Mouse (Mus musculus) heart, embryonic 12.5 days (tissue): ENCODE measurements around the gene Aldoart2. TPM values are rescaled to one million over a fixed set of nuclear protein-coding genes. Genes with fewer than 3 reads are reported as not detected.
"Not testable (repeated sequence)": the region's sequence is repeated elsewhere in the genome, so short reads cannot be mapped to it uniquely, and the experiment has no call there.

Experiments used
- ATAC-seq: fragments of 200-750 bp; cut with Nextera tagmentation; 2 replicates; pipeline ENCODE4 v1.8.0; 2017; ENCODE audit warnings: moderate TSS enrichment, moderate library complexity; ENCODE audit not compliant: insufficient number of reproducible peaks, low FRiP score
- H3K27ac ChIP-seq: fragments of 300-500 bp; sonication (generic); 2 replicates; pipeline ENCODE4 v1.5.1; 2016; ENCODE audit warnings: mild to moderate bottlenecking, moderate library complexity; ENCODE audit not compliant: poor library complexity, severe bottlenecking
- H3K27me3 ChIP-seq: fragments of 300-500 bp; sonication (generic); replicated peaks from 2 replicates; pipeline ENCODE4 v1.6.1; 2016; ENCODE audit warnings: mild to moderate bottlenecking, moderate library complexity
- H3K36me3 ChIP-seq: fragments of 300-500 bp; sonication (generic); 2 replicates; pipeline ENCODE4 v1.6.1; 2016; ENCODE audit warnings: mild to moderate bottlenecking, moderate library complexity
- H3K4me1 ChIP-seq: fragments of 300-500 bp; sonication (generic); replicated peaks from 2 replicates; pipeline ENCODE4 v1.6.1; 2016; ENCODE audit warnings: mild to moderate bottlenecking
- H3K4me2 ChIP-seq: fragments of 300-500 bp; sonication (generic); 2 replicates; pipeline ENCODE4 v1.6.1; 2016; ENCODE audit warnings: mild to moderate bottlenecking, moderate library complexity
- H3K4me3 ChIP-seq: fragments of 300-500 bp; sonication (generic); 2 replicates; pipeline ENCODE4 v1.5.1; 2016; ENCODE audit warnings: mild to moderate bottlenecking
- H3K9ac ChIP-seq: fragments of 300-500 bp; sonication (generic); 2 replicates; pipeline ENCODE4 v1.6.1; 2016; ENCODE audit warnings: mild to moderate bottlenecking, moderate library complexity
- H3K9me3 ChIP-seq: fragments of 300-500 bp; sonication (generic); replicated peaks from 2 replicates; pipeline ENCODE4 v1.6.1; 2016; ENCODE audit warnings: mild to moderate bottlenecking, moderate library complexity
- WGBS: fragments of 180-500 bp; shearing (Covaris S2); methylation state at CpG from one replicate; pipeline ENCODE4 v1.1.7; 2016; 5-methylcytosine and 5-hydroxymethylcytosine counted together
- polyA plus RNA-seq: library from polyadenylated mRNA; unstranded; fragments of >200 nt; fragmentation: Nextera tagmentation; extraction: Ambion mirVana; gene quantifications from 2 replicates; pipeline ENCODE4 v1.2.1, GENCODE M21; 2016

Gene Aldoart2
- polyA plus RNA-seq, 1 experiment from 2014 or later: not detected

DNA sequence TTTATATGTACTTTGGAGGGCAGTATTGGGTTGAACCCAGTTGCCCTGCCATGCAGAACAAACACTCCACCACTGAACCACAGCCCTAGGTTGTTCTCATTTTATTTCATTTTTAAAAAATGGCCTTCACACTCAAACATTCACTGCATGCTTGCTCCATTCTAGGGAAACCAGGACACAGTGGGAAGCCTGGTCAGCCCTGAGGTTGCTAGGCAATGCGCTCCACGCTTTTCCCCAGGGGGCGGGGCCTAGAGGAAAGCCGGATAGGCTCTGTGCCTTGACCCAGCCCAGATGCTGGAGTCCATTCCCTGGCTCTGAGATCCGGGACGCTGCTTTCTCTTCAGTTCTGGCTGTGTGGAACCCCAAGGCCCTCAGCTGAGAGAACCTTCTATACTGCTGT is 8.8 kb downstream of the Aldoart2 start:
- Histone ChIP-seq H3K4me2 (no peak overlapping the region), H3K9ac (no peak overlapping the region), H3K27ac (no peak overlapping the region), H3K36me3 (no peaks in the 10 kb centered on the region), H3K4me1 (no peaks in the 10 kb centered on the region), H3K9me3 (peaks cover 4% of the 10 kb centered on the region), H3K4me3 (no peak overlapping the region), H3K27me3 (no peaks in the 10 kb centered on the region)
- ATAC-seq: 0 out of 2 replicates have a peak, but pooled peaks have one; percentile 42
- 5% methylated on average over 6 of the region's 6 CpGs for WGBS

DNA sequence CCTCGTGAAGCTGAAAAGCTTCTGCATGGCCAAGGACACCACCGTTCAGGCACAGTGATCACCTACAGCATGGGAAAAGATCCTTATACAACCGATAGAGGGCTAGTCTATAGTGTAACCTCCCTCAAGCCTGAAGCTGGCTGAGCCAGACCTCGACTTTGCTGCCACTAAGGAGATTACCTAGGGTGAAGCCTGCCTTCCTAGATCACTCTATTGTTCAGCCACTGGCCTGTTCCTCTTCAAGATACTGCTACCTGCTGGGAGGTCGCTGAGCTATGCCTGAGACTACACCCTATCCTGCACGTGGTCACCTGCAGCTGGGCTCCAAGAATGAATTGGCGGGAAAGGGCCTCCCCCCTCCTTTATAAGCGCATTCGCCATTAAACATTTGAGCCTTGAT is 21.9 kb downstream of the Aldoart2 start:
- not testable (repeated sequence) for H3K27ac ChIP-seq, ATAC-seq, H3K4me1 ChIP-seq

GRCm38 (mm10) chr12:55598537-55598886 is 33.5 kb downstream of the Aldoart2 start:
- no peak overlapping the region for H3K9ac ChIP-seq
- no peak for ATAC-seq
- H3K4me1 ChIP-seq: peaks cover 25% of the 10 kb centered on the region
- no peak overlapping the region for H3K27ac ChIP-seq
- H3K4me2 ChIP-seq: peak overlapping the region; percentile 94
- WGBS: 7% methylated on average over 7 of the region's 7 CpGs
- peaks cover 63% of the 10 kb centered on the region for H3K27me3 ChIP-seq
- no peaks in the 10 kb centered on the region for H3K36me3 ChIP-seq
- H3K4me3 ChIP-seq: peak overlapping the region; percentile 53
- no peaks in the 10 kb centered on the region for H3K9me3 ChIP-seq

More for the DNA sequence above, 21.9 kb downstream of the Aldoart2 start:
- 55% methylated on average over 9 of the region's 9 CpGs for WGBS
- H3K4me2 ChIP-seq, H3K9ac ChIP-seq, H3K27me3 ChIP-seq, H3K36me3 ChIP-seq, H3K4me3 ChIP-seq, H3K9me3 ChIP-seq: not testable (repeated sequence)

GRCm38 (mm10) chr12:55598887-55599561 is 34.0 kb downstream of the Aldoart2 start, which contains the start of gene Insm2:
Gene Insm2 (plus strand): TSS chr12:55599427.
- WGBS: under 1% methylated on average over 72 of the region's 77 CpGs
- Histone ChIP-seq H3K27me3 (peaks cover 63% of the 10 kb centered on the region), H3K4me1 (peaks cover 25% of the 10 kb centered on the region), H3K36me3 (peaks cover 3% of the 10 kb centered on the region), H3K27ac (no peak within 1 kb of the TSS), H3K9ac (no peak within 1 kb of the TSS), H3K9me3 (no peaks in the 10 kb centered on the region), H3K4me2 (peak within 1 kb of the TSS; percentile 94), H3K4me3 (peak within 1 kb of the TSS; percentile 53)
- ATAC-seq: 0 out of 2 replicates have a peak, but pooled peaks have one; percentile 37

DNA sequence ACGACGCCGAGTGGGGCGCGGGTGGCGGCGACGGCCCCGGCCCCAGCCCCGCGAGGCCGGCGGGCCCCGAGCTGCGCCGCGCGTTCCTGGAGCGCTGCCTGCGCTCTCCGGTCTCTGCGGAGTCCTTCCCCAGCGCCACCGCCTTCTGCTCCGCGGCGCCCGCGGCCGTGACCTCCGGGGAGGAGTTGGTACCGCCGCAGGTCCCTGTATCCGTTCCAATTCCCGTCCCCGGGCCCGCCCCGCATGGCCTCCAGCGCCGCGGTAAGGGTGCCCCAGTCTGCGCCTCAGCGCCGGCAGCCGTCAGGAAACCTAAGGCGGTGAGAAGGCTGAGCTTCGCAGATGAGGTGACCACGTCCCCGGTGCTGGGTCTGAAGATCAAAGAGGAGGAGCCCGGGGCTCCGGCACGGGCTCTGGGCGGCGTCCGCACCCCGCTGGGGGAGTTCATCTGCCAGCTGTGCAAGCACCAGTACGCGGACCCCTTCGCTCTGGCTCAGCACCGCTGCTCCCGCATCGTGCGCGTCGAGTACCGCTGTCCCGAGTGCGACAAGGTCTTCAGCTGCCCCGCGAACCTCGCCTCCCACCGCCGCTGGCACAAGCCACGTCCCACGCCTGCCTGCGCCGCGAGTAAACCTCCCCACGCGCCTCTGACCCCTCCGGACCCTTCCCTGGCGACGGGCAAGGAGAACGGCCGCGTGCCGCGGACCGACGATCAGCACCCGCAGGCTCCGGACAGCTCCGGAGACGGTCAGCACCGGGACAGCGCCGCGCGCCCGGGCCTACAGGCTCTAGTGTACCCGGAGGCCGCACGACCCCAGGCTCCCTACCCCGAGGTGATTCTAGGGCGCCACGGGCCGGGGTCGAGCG is 34.8 kb downstream of the Aldoart2 start:
- Histone ChIP-seq H3K9me3 (no peaks in the 10 kb centered on the region), H3K27ac (no peak overlapping the region), H3K27me3 (peaks cover 59% of the 10 kb centered on the region), H3K36me3 (peaks cover 4% of the 10 kb centered on the region), H3K9ac (no peak overlapping the region), H3K4me3 (peak overlapping the region; percentile 53), H3K4me2 (peak overlapping the region; percentile 94), H3K4me1 (peaks cover 25% of the 10 kb centered on the region)
- 1% methylated on average over 106 of the region's 109 CpGs for WGBS
- peak; percentile 86 for ATAC-seq

GRCm38 (mm10) chr12:55600503-55600994 is 35.5 kb downstream of the Aldoart2 start:
- no peaks in the 10 kb centered on the region for H3K9me3 ChIP-seq
- ATAC-seq: peak; percentile 30; the same call in 1 of the 2 replicates

DNA sequence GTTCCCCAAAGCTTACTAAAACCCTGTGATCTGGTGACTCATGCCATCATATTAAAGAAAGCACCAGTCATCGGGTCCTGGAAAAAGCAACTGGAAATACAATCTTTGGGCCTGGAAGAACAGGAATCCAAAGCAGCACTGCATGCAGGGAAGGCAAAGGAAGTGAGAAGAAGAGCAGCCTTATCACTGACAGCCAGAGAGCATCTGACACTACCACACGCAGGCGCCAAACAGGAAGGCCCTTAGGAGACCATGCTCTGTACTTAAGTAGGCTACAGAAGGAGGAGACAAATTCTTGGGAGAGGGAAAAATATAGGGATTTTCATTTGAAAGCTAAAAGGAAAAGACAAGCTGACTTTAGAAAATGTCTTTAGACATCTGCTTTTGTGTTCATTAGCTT is 39.4 kb downstream of the Aldoart2 start:
- H3K4me3 ChIP-seq: no peak overlapping the region
- peaks cover 6% of the 10 kb centered on the region for H3K36me3 ChIP-seq
- no peak overlapping the region for H3K4me2 ChIP-seq
- H3K27ac ChIP-seq: no peak overlapping the region
- no peaks in the 10 kb centered on the region for H3K9me3 ChIP-seq
- 31% methylated on average over 3 of the region's 3 CpGs for WGBS
- H3K4me1 ChIP-seq: peaks cover 13% of the 10 kb centered on the region
- no peak overlapping the region for H3K9ac ChIP-seq
- ATAC-seq: no peak
- H3K27me3 ChIP-seq: peaks cover 21% of the 10 kb centered on the region

More at GRCm38 (mm10) chr12:55600503-55600994, 35.5 kb downstream of the Aldoart2 start:
- peaks cover 59% of the 10 kb centered on the region for H3K27me3 ChIP-seq
- H3K4me3 ChIP-seq: peak overlapping the region; percentile 53
- peaks cover 25% of the 10 kb centered on the region for H3K4me1 ChIP-seq
- H3K9ac ChIP-seq: no peak overlapping the region
- no peak overlapping the region for H3K27ac ChIP-seq
- H3K36me3 ChIP-seq: peaks cover 6% of the 10 kb centered on the region
- peak overlapping the region; percentile 94 for H3K4me2 ChIP-seq
- WGBS: 2% methylated on average over 42 of the region's 42 CpGs

DNA sequence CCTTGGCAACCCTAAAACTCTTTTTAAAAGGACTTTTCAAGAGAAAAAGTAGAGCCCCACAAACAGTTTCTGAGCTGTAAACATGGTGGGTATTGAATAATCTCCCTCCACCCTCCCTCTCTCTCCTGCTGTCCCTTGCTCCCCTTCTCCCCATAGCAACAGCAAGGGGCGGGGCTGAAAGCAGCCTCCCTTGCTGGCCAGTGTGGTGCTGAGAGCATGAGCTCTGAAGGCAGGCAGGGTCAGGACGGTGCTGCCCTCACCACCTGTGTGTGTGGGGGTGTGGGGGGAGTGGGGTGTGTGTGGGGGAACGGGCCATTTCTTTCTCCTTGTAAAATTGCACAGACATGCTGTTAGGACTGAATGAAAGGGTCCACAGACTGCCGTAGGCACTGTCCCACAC is 42.9 kb downstream of the Aldoart2 start:
- Histone ChIP-seq H3K27ac (no peak overlapping the region), H3K9me3 (no peaks in the 10 kb centered on the region), H3K4me3 (no peak overlapping the region), H3K36me3 (peaks cover 13% of the 10 kb centered on the region), H3K4me2 (no peak overlapping the region), H3K9ac (no peak overlapping the region), H3K27me3 (no peaks in the 10 kb centered on the region), H3K4me1 (no peaks in the 10 kb centered on the region)
- WGBS: 54% methylated on average over 4 of the region's 4 CpGs
- ATAC-seq: no peak

DNA sequence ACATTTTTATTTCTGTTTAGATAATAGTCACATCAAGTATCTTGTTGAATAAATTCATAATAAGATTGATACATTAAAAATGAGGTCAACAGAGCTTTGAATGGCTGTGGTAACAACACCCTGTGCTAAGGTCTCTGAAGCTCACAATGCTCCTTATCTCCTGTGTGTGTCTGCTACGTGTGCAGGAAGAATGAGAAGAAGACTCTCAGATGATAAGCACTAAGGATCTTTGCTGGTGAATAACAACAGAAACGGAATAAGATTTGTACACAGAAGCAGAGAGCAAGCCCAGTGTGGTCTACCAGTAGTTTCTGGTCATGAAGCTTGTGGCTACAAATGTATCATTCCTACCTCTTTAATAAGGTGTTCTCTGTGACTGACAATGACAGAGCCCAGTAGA is 45.8 kb downstream of the Aldoart2 start:
- H3K4me2 ChIP-seq: no peak overlapping the region
- no peaks in the 10 kb centered on the region for H3K9me3 ChIP-seq
- no peak overlapping the region for H3K27ac ChIP-seq
- H3K36me3 ChIP-seq: peaks cover 7% of the 10 kb centered on the region
- H3K27me3 ChIP-seq: no peaks in the 10 kb centered on the region
- H3K4me1 ChIP-seq: no peaks in the 10 kb centered on the region
- no peak overlapping the region for H3K9ac ChIP-seq
- 27% methylated on average over 2 of the region's 2 CpGs for WGBS
- ATAC-seq: no peak
- H3K4me3 ChIP-seq: no peak overlapping the region
